Mouse (Mus musculus) ZHBTc4 (cell line): Measurements from ENCODE around the gene Sult6b2.

Source experiments
- DNase-seq: peaks from one replicate; pipeline ENCODE4 v3.0.0-alpha.2; 2011; ENCODE audit warnings: low read depth, low spot score

Sult6b2 gene

DNA sequence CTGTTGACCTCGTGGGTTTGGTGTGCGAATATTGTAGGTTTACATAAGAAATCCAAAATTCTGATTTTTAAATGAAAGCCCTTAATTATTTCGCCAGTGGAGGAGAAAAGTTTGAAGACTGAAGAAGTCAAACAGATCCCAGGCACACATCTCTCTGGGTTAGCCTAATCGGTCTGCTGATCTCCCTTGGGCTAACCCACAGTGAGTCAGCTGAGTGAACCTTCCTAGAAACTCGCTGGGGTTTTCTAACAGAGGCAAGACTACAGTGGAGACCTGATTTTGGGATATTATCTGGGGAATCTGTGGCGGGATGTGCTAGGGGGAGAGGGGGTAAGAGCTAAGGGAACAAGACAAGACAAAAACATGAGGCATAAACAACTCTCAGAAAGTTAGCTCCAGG, 5.9 kb upstream of the Sult6b2 start:
- no peak for DNase-seq

DNA sequence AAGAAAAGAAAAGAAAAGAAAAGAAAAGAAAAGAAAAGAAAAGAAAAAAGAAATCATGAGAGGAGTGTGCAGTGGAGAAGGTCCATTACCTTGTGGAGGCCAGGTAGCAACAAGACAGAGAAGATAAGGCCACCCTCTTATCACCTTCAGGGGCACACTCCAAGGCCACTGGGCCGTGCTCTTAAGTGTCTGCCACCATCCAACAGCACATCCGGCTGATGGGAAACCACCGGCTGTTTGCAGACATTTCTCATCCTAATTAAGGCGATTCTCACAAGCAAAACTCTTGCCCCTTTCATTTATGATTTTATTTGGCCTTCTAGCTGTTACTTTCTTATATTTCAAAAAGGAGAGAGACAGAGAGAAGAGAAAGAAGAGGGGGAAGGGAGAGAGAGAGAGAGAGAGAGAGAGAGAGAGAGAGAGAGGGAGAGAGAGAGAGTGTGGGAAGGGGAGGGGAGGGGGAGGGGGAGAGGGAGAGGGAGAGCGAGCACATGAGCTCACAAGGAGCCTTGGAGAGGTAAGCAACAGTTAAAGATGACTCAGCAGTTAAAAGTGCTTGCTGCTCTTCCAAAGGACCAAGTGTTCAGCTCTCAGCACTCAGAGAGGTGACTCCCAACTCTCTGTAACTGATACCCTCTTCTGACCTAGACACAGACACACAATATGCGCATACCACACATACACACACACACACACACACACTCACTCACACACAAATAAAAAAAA, 5.2 kb upstream of the Sult6b2 start:
- peak; percentile 39 for DNase-seq

DNA sequence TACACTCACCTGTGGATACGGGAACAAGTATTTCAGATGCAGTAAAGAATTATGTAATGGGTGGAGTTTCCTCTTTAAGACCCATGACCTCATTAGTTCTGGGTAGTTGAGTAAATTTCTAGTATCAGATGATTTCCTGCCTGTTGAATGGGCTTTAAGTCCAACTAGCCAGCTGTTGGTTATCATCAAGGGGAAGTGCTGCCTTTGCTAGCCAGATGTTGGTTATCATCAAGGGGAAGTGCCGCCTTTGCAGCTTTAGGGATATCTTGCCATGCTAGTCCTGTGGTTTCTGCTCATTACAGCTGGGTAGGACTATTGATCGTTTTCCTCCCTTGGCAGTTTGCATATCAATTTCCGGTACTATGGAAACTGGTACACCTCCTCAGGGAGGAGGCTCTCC, 2.0 kb upstream of the Sult6b2 start:
- no peak for DNase-seq

DNA sequence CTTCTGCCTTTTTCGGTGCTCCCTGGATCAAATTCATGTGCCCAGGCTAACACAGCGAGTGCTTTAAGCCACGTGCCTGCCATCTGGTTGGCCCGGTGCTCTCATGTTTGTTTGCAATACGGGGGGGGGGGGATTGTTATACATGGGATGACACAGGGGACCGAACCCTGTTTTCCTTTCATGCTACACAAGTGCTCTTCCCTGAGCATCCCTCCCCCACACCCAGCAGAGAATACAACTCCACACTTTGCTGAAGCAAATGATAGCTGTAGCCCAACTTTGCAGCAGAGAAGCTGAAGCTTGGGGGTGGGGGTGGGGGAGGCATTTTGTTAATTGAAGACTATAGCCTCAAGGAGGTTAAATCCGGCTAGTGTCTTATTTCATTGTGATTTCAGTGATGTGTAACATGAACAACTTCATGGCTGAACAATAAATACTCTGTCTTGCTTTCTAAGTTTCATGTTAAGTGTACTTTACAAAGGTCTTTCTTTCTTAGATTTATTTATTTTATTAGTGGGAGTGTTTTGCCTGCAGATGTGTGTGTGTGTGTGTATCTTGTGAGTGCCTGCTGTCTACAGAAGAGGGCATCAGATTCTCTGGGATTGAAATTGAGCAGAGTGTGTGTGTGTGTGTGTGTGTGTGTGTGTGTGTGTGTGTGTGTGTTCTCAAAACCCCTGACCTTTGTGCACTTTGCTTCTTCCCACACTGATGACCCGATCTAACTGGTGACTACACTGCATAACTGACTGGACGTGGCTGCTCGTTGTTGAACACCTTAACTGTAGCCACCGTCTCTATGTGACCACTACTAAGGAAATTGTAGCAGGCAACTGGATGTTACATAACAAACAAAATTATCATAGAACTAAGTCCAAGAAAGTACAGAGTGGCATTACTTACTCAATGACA, 1.4 kb downstream of the Sult6b2 start:
- no peak for DNase-seq

DNA sequence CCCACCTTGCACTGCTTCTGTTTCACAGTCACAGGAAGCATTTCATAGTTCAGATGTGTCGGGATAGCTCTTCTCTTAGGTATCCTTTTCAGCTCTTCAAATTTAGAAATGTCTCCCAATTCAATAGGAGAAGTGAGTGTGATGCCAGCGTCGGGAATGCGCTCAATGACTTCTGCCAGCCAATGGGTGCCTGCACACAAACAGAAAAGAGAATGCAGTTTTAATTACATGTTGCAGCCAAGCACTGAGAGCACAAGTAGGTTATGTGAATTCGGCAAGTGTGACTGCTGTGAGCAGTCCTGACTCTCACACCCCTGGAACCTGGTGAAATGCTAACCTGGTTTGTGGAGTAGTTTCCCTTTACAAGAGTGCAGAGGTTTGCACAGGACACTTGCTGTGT, 2.6 kb downstream of the Sult6b2 start:
- no peak for DNase-seq

DNA sequence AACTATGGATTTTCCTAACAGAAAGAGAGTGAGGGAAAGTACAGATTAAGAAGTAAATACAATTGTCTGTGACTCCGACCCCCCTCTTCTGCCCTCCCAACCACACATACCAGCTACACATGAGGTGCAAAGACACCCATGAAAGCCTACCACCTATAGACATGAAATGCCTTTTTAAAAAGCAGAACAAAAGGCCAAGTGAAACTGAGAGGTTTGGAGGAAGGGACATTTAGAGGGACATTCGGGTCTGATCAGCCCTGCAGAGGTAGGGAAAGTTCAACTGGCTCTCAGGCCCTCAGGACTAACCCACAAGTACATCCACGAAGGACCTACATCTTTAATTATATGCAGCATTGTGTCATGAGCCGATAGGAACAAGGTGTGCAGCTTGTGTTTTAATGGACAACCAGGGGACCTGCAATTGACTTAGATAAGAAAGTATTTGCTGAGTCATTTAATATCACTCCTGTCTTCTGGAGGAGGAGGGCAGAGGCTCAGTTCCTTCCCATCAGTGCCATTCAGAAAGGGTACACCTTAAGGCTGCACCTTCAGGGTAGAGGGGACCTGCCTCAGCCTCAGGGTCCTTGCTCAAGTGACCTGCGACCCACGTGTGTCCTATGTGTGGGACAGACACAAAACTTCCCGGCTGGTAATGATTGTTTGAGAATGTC, 4.5 kb downstream of the Sult6b2 start:
- no peak for DNase-seq

DNA sequence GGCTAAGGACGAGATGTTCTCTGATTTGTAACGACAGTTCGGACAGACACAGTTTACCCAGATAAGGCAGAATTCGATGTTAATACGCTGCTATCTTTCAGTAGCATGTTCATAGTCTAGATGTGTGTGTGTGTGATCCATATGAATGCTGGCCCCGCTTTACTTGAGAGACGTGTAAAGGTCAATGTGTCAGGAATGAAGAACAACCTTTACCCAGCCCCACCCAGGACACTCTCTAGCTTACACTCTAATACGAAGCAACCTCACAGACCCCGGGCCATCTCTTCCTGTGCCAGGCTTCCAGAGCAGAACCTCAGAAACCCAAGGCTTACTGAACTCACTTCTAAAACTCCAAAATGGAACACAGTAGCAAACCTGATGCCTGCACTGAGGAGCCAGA, 5.5 kb downstream of the Sult6b2 start:
- DNase-seq, result no peak

DNA sequence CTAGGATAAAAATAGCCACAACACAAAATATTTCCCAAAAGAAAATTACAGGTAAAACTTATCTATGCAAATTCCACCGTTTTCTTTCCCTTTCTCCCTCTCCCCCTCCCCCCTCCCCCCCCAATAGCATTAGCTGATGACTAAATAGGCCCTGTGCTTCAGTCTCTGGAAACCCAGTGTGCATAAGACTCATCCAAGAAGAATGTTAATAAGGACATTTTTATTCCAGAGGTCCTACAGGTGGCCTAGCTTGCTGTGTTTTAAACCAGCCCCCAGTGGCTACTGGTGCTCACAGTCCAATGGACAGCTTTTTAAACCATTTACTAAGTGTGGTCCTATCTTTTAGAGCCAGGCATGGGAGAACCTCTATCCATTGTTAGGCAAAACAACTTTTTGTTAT, 6.3 kb downstream of the Sult6b2 start:
- DNase-seq, result no peak

DNA sequence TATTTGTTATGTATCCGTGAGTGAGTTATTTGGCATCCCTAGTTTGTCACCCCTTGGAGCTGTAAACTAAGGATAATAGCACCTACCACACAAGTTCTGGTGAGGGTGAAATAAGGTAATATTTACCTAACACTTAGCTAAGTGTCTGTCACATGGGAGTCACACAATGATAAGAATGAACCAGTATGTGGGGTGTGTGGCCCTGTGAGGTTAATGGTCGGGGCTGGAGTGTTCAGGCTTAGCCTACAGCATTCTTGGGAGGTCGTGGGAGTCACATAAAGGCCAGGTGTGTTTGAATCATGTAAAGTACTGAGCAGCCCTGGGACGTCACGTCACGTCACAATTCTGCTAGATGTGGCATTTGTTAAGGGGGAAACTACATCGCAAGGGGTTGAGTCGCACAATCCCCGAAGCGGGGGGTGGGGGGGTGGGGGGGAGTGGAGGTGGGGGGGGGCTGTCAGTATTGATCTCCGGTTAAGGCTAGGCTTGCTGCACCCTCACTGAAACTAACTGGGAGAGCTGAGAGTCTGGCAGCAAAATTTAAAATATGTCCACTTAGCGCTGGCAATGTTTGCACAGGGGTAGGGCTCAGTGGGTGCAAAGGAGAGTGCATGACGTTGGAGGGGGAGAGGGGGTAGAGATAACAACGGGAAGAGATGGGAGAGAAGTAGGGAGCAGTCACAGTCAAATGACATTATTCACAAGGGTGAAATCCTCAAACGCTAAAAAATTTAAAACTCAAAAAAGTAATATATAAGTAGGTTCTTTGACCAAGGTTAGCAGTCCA, 8.5 kb downstream of the Sult6b2 start:
- DNase-seq, result no peak

DNA sequence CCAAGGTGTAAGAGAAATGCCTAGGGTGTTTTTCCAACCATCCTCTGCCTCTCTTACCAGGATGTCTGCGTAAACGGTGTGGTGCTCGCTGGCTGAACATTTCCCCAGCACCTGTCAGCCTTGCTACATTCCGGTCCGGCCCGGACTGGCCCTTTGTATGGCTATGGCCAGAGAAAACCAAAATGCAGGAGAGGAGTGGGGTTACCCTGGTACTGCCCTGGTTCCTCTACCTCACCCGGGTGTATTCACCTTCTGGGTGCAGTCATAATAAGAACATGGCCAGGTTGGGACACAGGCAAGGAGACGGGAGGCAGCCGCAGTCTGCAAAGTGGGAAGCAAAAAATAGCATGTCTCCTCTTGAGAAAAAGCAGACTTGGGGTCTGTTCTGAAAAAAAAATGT, 9.2 kb downstream of the Sult6b2 start:
- no peak for DNase-seq

DNA sequence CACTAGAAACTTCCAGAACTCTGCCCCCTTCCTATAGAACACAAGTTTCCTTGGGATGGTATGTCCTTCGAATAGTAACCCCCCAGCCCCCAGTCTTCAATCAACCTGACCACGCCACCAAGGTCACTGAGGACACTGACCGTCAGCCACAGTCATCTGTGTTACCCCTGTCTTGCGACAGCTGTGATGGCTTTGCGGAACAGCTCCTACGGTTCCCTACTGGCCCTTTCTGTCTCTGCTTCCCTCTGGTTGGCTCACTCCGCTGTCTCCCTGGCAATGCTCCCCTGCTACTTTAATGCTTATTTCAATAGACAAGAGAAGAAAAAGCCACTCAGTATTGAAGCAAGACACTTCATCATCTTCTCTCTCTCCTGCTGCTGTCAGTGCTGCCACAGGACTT, 10.8 kb downstream of the Sult6b2 start:
- no peak for DNase-seq

DNA sequence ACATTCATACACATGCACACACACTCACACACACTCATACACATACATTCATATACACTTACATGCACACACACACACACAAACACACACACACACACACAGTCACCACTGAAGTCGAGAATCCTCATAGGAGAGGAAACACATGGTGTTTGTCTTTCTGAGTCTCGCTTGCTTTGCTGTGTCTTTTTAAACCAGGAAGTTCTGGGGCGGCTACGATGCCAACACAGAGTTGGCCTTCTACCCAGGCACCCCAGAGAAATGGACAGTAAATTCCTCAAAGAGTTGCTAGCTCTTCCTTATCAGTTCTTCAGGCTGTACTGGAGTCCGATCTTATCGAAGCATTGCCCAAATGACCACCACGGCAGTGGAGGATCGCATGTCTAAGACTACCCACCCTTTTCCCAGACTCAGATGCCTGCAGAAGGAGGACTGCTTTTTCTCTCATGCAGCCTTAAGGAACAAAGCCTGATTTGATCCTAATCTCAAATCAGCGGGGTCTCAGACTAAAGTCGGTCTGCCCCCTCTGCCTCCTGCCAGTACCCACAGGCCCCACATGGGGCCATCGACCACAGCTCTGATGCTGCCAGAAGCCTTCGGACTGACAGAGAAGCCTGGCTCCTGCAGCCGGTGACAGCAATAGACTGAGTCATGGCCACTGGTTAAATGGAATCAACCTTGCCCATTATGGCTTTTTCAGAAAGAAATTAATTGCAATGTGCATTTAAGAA, 11.9 kb downstream of the Sult6b2 start:
- no peak for DNase-seq

DNA sequence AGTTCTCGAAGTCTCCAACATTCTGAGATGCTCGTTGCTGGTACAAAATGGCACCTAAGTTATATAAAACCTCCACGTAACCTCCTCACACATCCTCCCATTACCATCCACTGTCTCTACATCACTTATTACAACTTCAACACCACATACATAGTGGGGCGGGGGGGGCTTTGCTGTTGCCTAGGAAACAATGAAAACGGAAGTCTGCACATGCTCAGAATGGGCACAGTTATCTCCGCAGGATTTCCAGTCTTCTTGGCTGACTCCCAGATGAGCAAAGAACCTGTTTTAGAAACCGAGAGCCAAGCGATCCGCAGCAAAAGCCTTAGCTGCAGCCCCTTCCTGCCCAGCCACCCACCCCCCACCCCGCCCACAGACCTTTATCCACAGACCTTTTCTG, 14.6 kb downstream of the Sult6b2 start:
- DNase-seq, result no peak

DNA sequence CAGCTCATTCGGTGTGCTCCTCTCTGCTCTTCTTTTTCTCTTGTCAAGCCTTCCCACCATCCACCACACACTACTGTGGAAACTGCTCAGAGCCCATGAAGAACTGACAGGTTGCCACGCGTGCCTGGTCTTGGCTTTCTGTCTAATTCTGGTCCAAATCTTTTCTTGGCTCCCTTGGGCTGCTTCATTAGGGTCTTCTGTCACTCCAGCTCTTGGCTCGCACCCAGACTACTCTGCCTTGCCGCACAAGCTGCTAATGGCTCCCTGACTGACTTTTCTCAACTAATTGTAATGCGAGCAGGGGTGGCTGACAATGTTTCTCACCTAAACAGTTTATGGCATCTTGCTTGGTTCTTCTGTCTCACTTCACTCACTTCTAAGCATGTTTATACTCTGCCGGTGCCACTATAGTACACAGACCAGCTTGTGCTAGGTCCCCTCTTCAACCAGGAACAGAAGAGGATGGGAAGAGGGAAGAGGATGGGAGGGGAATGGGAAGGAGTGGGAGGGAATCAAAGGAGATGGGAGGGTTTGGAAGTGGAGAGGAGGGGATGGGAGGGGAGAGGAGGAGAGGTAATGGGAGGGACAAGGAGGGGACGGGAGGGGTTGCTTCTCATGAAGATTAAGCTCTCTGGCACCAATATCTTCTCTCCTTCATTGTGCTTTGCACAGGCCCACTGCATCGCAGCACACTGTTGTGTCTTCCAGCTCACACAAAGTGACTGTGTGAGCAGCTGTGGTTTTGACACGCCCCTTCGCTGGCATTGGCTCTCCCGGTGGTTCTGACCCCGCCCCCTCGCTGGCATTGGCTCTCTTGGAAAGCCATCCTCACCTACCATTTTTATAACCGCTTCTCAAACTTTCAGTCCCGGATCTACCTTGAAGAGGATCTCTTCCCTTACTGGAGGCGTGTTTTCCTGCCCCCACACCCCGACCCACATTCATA, 16.0 kb downstream of the Sult6b2 start:
- peak; percentile 92 for DNase-seq

DNA sequence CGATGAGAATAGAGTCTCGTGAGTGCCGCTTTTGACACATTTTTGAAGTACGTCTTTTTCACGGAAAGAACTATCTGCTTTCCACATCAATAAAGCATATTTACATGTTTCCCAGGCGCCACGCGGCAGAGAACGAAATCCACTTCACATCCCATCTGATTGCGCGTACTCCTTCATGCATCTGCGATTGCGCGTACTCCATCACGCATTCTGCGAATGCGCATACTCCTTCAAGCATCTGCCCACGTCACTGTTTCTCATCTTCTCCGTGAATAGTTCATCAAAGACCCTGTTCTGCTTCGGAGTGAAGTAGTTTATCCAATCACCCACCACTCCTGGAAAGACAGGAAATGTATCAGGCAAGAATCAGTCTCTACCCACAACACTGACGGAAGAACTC, 18.2 kb downstream of the Sult6b2 start:
- DNase-seq, result no peak

DNA sequence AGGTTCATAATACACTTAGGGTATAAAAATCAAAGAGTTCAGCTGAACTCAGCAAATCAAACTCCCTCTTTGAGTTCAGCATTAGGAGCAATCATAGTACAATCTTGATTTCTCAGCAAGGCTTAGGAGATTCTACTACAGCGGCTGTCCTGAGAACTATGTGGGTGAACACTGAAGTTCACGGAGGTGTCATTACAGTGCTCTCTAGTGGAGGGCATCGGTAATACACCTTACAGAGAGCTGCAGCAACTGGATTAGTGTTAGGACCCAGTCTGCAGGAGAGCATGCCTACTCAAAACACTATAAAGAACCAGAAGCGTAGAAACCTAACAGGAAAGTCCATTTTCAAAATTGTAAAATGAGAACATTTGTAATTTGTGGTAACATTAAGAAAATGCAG, 19.0 kb downstream of the Sult6b2 start:
- peak; percentile 88 for DNase-seq

DNA sequence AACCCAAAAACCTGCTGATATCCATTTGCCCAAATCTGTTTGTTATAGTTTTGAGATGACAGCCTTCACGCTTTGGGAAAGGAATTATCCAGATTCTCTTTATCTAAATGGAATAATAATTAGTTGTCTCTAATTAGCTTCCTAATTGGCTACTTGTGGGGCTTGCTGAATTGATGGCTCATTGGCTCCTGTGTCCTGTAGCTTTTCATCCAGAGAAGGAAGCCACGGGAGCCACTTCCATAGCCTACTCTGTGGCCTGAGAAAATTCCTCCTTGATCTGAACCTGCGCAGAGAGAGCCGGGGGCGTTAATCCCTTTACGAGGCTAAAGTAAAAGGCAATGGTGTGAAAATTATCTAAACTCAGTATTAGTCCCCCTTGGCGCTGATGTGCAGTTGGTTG, 23.0 kb downstream of the Sult6b2 start:
- no peak for DNase-seq

DNA sequence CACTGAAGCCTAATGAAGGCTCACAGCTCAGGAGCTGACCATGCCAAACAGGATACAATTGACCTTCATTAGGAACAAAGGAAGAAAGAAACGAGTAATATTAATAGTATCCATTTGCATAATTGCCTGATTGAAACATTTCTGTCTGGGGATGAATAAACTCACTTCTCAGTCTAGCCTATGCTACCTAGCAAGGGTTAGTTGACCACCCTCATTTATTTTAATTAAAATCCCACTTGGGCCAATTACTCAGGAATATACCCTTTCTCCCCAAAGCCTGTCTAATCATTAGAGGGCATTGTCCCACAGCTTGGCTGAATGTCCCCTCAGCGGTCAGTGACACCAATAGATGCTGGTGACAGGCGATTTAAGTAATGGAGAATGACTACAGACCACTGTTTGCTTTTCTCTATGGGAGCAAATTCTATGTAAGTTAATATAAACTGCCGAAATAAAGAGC, 23.7 kb downstream of the Sult6b2 start:
- DNase-seq, result no peak

DNA sequence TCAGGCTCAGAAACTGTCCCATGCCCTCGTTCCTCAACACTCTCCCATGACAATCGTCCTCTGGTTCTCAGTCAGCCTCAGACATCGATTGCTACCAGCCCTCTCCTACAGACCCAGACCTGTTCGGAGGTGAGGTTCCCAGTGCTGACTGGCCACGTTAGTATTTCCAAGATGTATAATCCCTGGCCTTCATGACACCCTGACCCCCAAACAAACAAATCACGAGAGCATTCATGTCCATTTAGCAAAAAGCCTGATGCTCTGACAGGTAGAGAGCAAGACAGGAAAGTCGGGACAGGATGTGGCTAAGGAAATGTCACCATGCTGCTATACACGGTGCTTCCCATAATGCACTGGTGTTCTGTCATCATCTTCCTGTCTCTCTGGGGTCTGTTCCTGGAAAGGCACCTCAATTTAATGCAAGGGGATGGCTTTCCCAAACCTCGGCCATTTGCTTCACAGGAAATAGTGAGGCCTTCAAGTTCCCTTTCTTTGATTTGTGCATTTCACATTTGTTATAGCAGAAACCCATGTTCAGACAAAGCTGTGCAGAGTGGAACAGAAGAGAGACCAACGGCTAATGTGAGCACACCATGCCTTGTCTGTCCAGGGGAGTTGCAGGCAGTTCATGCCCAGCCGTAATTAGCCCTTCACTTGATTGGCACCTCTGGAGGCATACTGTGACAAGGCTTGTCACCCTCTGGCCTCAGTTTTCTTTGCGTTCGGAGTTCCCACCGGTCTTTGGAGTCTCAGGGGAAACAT, 24.3 kb downstream of the Sult6b2 start:
- no peak for DNase-seq
